Mouse (Mus musculus) monocyte, adult 2 months (primary cell): ENCODE measurements around the gene Olfr1155.

Experiments used
- DNase-seq, 2 experiments: peaks; one replicate each; pipeline ENCODE4 v3.0.0; 2022; ENCODE audit warnings: low spot score in 2 of 2, low read depth in 1 of 2

Gene Olfr1155

DNA sequence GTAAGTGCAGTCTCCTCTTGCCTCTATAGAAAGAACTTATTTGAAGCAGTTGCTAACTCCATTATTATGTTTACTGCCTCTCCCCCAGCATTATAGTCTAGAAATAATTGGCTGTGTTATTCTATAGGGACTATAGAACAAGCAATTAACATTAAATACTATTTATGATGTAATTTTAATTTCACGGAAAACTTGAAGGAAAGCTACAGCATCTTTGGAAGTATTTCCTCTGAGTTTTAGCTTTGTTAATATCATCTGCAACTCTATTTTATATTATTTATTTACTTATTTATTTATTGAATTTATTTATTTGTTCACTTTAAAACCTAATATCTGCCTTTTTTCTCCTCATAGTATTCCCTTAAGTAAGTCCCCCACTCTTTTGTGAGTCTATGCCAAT is at the start of gene Olfr1155:
Olfr1155 (minus strand) TSS at position 101 of the 400 bp plus-strand sequence.
- DNase-seq: no peak

DNA sequence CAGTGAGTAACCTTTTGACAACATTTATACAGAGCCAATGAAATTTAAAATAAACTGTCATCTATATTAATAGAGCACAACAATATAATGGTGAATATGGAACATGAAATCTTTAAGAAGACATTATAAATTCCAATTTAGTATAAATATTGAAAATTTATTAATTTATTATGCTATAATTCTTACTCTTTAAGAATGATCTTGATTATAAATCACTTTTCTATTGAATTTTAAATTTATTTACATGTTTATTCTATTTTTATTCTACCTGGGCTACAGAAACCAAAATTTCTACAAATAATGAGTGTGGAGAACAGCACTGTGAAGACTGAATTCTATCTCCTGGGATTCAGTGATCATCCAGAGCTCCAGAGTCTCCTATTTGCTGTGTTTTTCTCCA is 44.9 kb upstream of the Olfr1155 start, which contains the start of gene Olfr1158:
Olfr1158 (plus strand) TSS at position 301 of the 400 bp plus-strand sequence.
- DNase-seq: no peak

DNA sequence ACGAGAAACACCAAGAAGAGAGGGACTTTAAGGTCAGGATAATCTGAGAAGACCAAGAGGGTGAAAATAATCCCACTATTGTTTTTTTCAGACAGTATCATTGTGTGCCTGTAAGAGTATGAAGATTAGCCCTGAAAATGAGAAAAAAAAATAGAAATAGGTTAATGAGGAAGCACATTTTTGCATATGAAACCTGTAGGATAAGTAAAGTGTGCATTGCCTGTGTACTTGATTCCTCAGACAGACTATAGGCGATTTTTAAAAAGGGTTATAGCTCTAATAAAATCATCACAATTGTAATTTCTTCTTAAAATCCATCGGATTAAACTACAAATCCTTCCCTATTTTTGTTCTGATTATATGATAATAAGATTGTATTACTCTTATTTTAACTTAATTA is 29.6 kb upstream of the Olfr1155 start, which contains the start of gene Olfr74:
Olfr74 (minus strand) TSS at position 101 of the 400 bp plus-strand sequence.
- DNase-seq: no peak

DNA sequence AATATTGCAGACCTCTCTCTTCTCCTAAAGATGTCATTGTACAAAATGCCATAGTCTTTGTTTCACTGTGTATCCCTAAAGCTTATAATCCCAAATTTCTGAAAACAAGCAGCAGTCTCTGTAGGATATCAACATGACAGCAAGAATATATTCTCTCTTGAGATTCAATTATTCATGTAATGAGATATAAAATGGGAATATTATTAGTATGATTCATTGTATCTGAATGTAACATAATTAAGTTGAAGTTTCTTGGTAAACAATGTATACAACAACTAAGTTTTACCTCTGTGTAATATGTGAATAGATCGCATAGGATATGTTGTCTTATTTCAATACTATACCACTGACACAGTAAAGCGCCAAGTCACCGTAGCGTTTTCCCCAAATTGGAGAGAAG is 23.3 kb upstream of the Olfr1155 start, which contains the start of gene Olfr1157:
Olfr1157 (minus strand) TSS at position 101 of the 400 bp plus-strand sequence.
- DNase-seq: no peak

DNA sequence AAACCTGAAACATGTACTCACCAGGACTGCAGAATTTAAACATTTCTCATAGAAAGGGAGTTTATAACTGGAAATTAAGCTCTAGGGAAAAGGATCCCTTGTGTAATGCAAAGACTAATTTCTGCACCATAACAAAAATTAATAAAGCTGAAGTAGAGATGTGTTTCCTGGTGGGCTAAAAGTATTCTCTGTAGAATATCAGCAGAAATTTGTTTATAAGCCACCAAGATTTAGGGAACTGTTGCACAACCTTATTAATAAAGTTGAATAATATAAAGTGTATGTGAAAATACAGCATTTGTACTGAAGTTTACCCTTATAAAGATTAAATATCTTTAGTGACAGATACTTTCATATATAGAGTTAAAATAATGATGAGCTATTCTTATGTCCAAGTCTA is 8.1 kb upstream of the Olfr1155 start, which contains the start of gene Olfr1156:
Olfr1156 (minus strand) TSS at position 101 of the 400 bp plus-strand sequence.
- no peak for DNase-seq

DNA sequence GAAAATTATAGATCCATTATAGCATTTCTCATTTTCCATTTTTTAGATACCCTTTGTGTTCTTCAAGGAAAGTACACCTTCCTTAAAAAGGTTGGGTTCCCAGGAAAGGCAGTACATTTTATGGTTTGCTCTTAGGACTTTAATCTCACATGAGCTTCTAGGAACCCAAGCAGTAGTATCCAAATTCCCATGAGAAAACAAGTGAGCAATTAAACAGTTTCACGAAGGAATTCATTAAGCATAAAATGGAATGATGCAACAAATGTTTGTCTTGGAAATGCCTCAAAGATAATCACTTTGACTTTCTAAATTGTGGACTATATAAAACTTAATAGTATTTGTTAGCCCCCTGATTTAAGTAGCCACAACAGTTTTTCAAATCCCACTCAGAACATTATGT is 39.9 kb downstream of the Olfr1155 start, which contains the start of gene Olfr1154:
Olfr1154 (minus strand) TSS at position 101 of the 400 bp plus-strand sequence.
- DNase-seq: no peak

DNA sequence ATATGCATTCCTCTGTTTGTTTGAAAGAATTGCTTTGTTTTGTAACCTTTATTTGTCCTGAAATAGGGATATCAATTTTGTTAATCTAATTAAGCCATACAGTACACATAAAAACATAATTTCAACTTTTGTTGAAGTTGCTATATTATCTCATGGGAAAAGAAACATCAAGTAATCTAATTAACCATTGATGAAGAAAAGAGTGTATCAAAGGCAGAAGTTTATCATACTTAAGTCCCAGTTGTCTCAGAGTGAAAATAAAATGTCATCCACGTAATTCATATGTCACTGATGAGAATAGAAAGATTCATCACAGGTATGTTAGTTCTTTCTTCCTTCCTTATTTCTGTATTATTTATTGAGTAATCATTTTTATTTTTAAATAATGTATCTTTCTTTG is 50.3 kb downstream of the Olfr1155 start, which contains the start of gene Olfr1153:
Olfr1153 (plus strand) TSS at position 301 of the 400 bp plus-strand sequence.
- no peak for DNase-seq
